Comparison of ENCODE assay signal across 22 mouse cellular contexts in genomic region chr4:120023221-120023840, GRCm38 (mm10). TPM values are rescaled to one million over a fixed set of nuclear protein-coding genes. Genes with fewer than 3 reads are reported as not detected.
DNase-seq lines count a peak whose midpoint lies in the region; ATAC-seq and TF ChIP-seq lines count a peak whose summit lies in the region.
"Had no signal": no experiment of that assay in that cellular context is flagged by ENCODE, and none has a peak within 500 bp of the region (broad histone marks: within the 10 kb centered on the region; RNA-seq: fewer than 3 reads in every experiment).

No protein-coding gene starts in this region.

- no peak overlapping the region for H3K4me3 ChIP-seq in forebrain, embryonic 14.5 days (ENCODE audit: low read depth, low read length)
- H3K4me3 ChIP-seq in forebrain, embryonic 12.5 days (replicated peaks), result no peak overlapping the region
- H3K4me3 ChIP-seq in layer of hippocampus, adult 2 months, result no peak overlapping the region
- peak overlapping the region in 1 of 3 experiments; percentile 9 for H3K4me3 ChIP-seq in CH12.LX (replicated peaks in 1 of 3; ENCODE audit: low read depth in 2 of 3, low read length in 2 of 3, poor library complexity in 1 of 3)
- no peak overlapping the region for H3K4me3 ChIP-seq in forebrain, postnatal 0 days (ENCODE audit: low read depth, low read length)
- H3K4me3 ChIP-seq in kidney, embryonic 14.5 days (ENCODE audit: low read length), result no peak overlapping the region
- H3K4me3 ChIP-seq: embryonic facial prominence, embryonic 13.5 days; gastrocnemius, adult 2 months; hindbrain, embryonic 13.5 days had no signal

- TF ChIP-seq RAD21 in CH12.LX (IDR thresholded peaks at IDR 0.05; ENCODE audit: low read depth, low read length), result no peak; the same call in 1 of the 2 replicates

- WGBS in forebrain, embryonic 14.5 days, result 91% methylated on average over 4 of the region's 4 CpGs
- 92% methylated on average over 4 of the region's 4 CpGs for WGBS in forebrain, embryonic 12.5 days
- WGBS in forebrain, postnatal 0 days, result 90% methylated on average over 4 of the region's 4 CpGs
- 89% methylated on average over 4 of the region's 4 CpGs for WGBS in kidney, embryonic 14.5 days

- no peak for TF ChIP-seq POLR2A in CH12.LX (IDR thresholded peaks at IDR 0.05; ENCODE audit: low read depth, low read length)

- no peaks in the 10 kb centered on the region for H3K27me3 ChIP-seq in forebrain, embryonic 14.5 days (replicated peaks; ENCODE audit: control insufficient read depth, insufficient read depth, low read length)
- H3K27me3 ChIP-seq in forebrain, embryonic 12.5 days, result 0 out of 2 replicates have a peak, but pooled peaks cover 4% of the 10 kb centered on the region
- H3K27me3 ChIP-seq in CH12.LX (replicated peaks), result no peaks in the 10 kb centered on the region
- H3K27me3 ChIP-seq in forebrain, postnatal 0 days (ENCODE audit: insufficient read depth, low read length), result no peaks in the 10 kb centered on the region
- no peaks in the 10 kb centered on the region for H3K27me3 ChIP-seq in kidney, embryonic 14.5 days (ENCODE audit: control insufficient read depth, insufficient read depth, low read length)
- H3K27me3 ChIP-seq: embryonic facial prominence, embryonic 13.5 days had no signal

- no peak for ATAC-seq in forebrain, embryonic 14.5 days
- no peak for ATAC-seq in forebrain, embryonic 12.5 days (ENCODE audit: low FRiP score)
- no peak for ATAC-seq in forebrain, postnatal 0 days
- no peak for ATAC-seq in kidney, embryonic 14.5 days (ENCODE audit: low FRiP score, low TSS enrichment)

- H3K4me1 ChIP-seq in forebrain, embryonic 14.5 days (ENCODE audit: control insufficient read depth, insufficient read depth, low read length), result no peaks in the 10 kb centered on the region
- 0 out of 2 replicates have a peak, but pooled peaks cover 5% of the 10 kb centered on the region for H3K4me1 ChIP-seq in forebrain, embryonic 12.5 days
- peaks cover 69 to 99% of the 10 kb centered on the region in 2 experiments for H3K4me1 ChIP-seq in CH12.LX (ENCODE audit: control insufficient read depth in 1 of 2, insufficient read depth in 2 of 2)
- H3K4me1 ChIP-seq in forebrain, postnatal 0 days (ENCODE audit: insufficient read depth), result peaks cover 13% of the 10 kb centered on the region
- no peaks in the 10 kb centered on the region for H3K4me1 ChIP-seq in kidney, embryonic 14.5 days (ENCODE audit: control insufficient read depth, insufficient read depth, low read length)
- H3K4me1 ChIP-seq: embryonic facial prominence, embryonic 13.5 days had no signal

- no peak overlapping the region for H3K4me2 ChIP-seq in forebrain, embryonic 14.5 days (ENCODE audit: low read length)
- H3K4me2 ChIP-seq in forebrain, embryonic 12.5 days, result no peak overlapping the region
- no peak overlapping the region; the same call in 1 of the 2 replicates for H3K4me2 ChIP-seq in CH12.LX (ENCODE audit: insufficient read depth, low read depth, poor library complexity, severe bottlenecking)
- no peak overlapping the region for H3K4me2 ChIP-seq in forebrain, postnatal 0 days (ENCODE audit: low read depth)
- no peak overlapping the region for H3K4me2 ChIP-seq in kidney, embryonic 14.5 days (replicated peaks; ENCODE audit: low read depth, low read length)
- H3K4me2 ChIP-seq: embryonic facial prominence, embryonic 13.5 days; hindbrain, embryonic 13.5 days had no signal

- H3K36me3 ChIP-seq in forebrain, embryonic 14.5 days (ENCODE audit: control insufficient read depth, insufficient read depth, low read length), result no peaks in the 10 kb centered on the region
- H3K36me3 ChIP-seq in forebrain, embryonic 12.5 days (replicated peaks), result no peaks in the 10 kb centered on the region
- H3K36me3 ChIP-seq in CH12.LX (replicated peaks in 1 of 2; ENCODE audit: control insufficient read depth in 1 of 2, insufficient read depth in 1 of 2, low read length in 1 of 2), result no peaks in the 10 kb centered on the region
- H3K36me3 ChIP-seq in forebrain, postnatal 0 days (ENCODE audit: insufficient read depth), result no peaks in the 10 kb centered on the region
- H3K36me3 ChIP-seq in kidney, embryonic 14.5 days (ENCODE audit: control insufficient read depth, insufficient read depth, low read length), result no peaks in the 10 kb centered on the region
- H3K36me3 ChIP-seq: embryonic facial prominence, embryonic 13.5 days; hindbrain, embryonic 13.5 days had no signal

- no peak overlapping the region for H3K9ac ChIP-seq in forebrain, embryonic 14.5 days (ENCODE audit: low read length)
- no peak overlapping the region for H3K9ac ChIP-seq in forebrain, embryonic 12.5 days
- H3K9ac ChIP-seq in CH12.LX (ENCODE audit: insufficient read depth, low read depth), result no peak overlapping the region
- H3K9ac ChIP-seq in forebrain, postnatal 0 days, result no peak overlapping the region
- H3K9ac ChIP-seq in kidney, embryonic 14.5 days (ENCODE audit: low read depth, low read length), result no peak overlapping the region
- H3K9ac ChIP-seq: embryonic facial prominence, embryonic 13.5 days; hindbrain, embryonic 13.5 days had no signal

- in situ Hi-C loops in CH12.LX (cut with MboI; ENCODE audit: low pct_ligation_motif_present, low pct_unique_long_range_greater_than_20kb, low sequenced_read_pairs), result no loop called here

- H3K9me3 ChIP-seq in forebrain, embryonic 14.5 days (replicated peaks; ENCODE audit: control insufficient read depth, low read length), result no peaks in the 10 kb centered on the region
- H3K9me3 ChIP-seq in forebrain, embryonic 12.5 days, result no peaks in the 10 kb centered on the region
- no peaks in the 10 kb centered on the region for H3K9me3 ChIP-seq in CH12.LX (replicated peaks; ENCODE audit: low read length)
- H3K9me3 ChIP-seq in forebrain, postnatal 0 days (ENCODE audit: low read length), result no peaks in the 10 kb centered on the region
- no peaks in the 10 kb centered on the region for H3K9me3 ChIP-seq in kidney, embryonic 14.5 days (ENCODE audit: control insufficient read depth, low read length)
- H3K9me3 ChIP-seq: embryonic facial prominence, embryonic 13.5 days; hindbrain, embryonic 13.5 days had no signal

- TF ChIP-seq EP300 in CH12.LX (IDR thresholded peaks at IDR 0.05; ENCODE audit: low read length), result peak; percentile 74

- no peaks in the 10 kb centered on the region; the same call in 1 of the 2 replicates for H3K79me2 ChIP-seq in CH12.LX (replicated peaks; ENCODE audit: control insufficient read depth, extremely low read depth, insufficient read depth, poor library complexity, severe bottlenecking)

- TF ChIP-seq CTCF in layer of hippocampus, adult 2 months (conservative IDR thresholded peaks at IDR 0.05), result no peak
- TF ChIP-seq CTCF in CH12.LX (conservative IDR thresholded peaks at IDR 0.05 in 1 of 2, IDR thresholded peaks at IDR 0.05 in 1 of 2; ENCODE audit: low read depth in 2 of 2, low read length in 2 of 2), result no peak
- no peak for TF ChIP-seq CTCF in forebrain, postnatal 0 days (IDR thresholded peaks at IDR 0.05; ENCODE audit: low read depth)

- dilution Hi-C loops in CH12.LX (cut with MboI; ENCODE audit: extremely low pct_ligation_motif_present, extremely low pct_unique_long_range_greater_than_20kb, low sequenced_read_pairs), result no loop called here

- peak overlapping the region; percentile 35; the same call in 1 of the 2 replicates for H3K27ac ChIP-seq in forebrain, embryonic 14.5 days (ENCODE audit: low read depth, low read length)
- H3K27ac ChIP-seq in forebrain, embryonic 12.5 days, result no peak overlapping the region
- H3K27ac ChIP-seq in layer of hippocampus, adult 2 months, result peak overlapping the region; percentile 83
- peak overlapping the region; percentile 39; the same call in 1 of the 2 replicates for H3K27ac ChIP-seq in CH12.LX (ENCODE audit: insufficient read depth, low read depth)
- peak overlapping the region; percentile 71 for H3K27ac ChIP-seq in forebrain, postnatal 0 days (ENCODE audit: low read depth, low read length)
- no peak overlapping the region for H3K27ac ChIP-seq in kidney, embryonic 14.5 days (ENCODE audit: low read depth, low read length)
- H3K27ac ChIP-seq: embryonic facial prominence, embryonic 13.5 days; gastrocnemius, adult 2 months; hindbrain, postnatal 0 days had no signal

- DNase-seq in forebrain, embryonic 14.5 days (ENCODE audit: low spot score), result no peak
- no peak for DNase-seq in layer of hippocampus, adult 2 months (ENCODE audit: low spot score in 2 of 2)
- DNase-seq in layer of hippocampus, adult 9-11 months, result no peak
- no peak for DNase-seq in CH12.LX (ENCODE audit: extremely low read depth)
- DNase-seq in forebrain, postnatal 0 days, result peak; percentile 23
- no peak for DNase-seq in cerebellum, postnatal 14 days
- DNase-seq: adrenal gland, postnatal 25 days; kidney, adult 18-20 months had no signal

TF ChIP-seq in CH12.LX, 34 proteins besides CTCF, POLR2A, EP300 and RAD21 (continues in another document):
- TF ChIP-seq CHD2 (IDR thresholded peaks at IDR 0.05; ENCODE audit: low read length), result peak; percentile 75
- TF ChIP-seq JUND (conservative IDR thresholded peaks at IDR 0.05; ENCODE audit: low read depth, low read length), result no peak
- no peak for TF ChIP-seq GABPA (IDR thresholded peaks at IDR 0.05; ENCODE audit: insufficient replicate concordance, low read depth, low read length)
- peak; percentile 76 for TF ChIP-seq IRF4 (IDR thresholded peaks at IDR 0.05; ENCODE audit: low read depth, low read length)
- no peak for TF ChIP-seq TBP (conservative IDR thresholded peaks at IDR 0.05; ENCODE audit: low read depth, low read length)
- no peak for TF ChIP-seq ZMIZ1 (IDR thresholded peaks at IDR 0.05; ENCODE audit: low read depth, low read length)
- no peak for TF ChIP-seq ZC3H11A (IDR thresholded peaks at IDR 0.05; ENCODE audit: low read depth, low read length)
- TF ChIP-seq CHD1 (IDR thresholded peaks at IDR 0.05; ENCODE audit: low read depth, low read length), result no peak
- TF ChIP-seq ETS1 (conservative IDR thresholded peaks at IDR 0.05; ENCODE audit: low read depth, low read length), result peak; percentile 66
- no peak for TF ChIP-seq USF2 (conservative IDR thresholded peaks at IDR 0.05; ENCODE audit: low read depth, low read length)
- no peak for TF ChIP-seq JUN (IDR thresholded peaks at IDR 0.05; ENCODE audit: insufficient read depth, low read depth, low read length)
- peak; percentile 53; the same call in 1 of the 2 replicates for TF ChIP-seq RCOR1 (conservative IDR thresholded peaks at IDR 0.05; ENCODE audit: low read depth, low read length)
- TF ChIP-seq BHLHE40 (IDR thresholded peaks at IDR 0.05; ENCODE audit: low read depth, low read length), result peak; percentile 62

RNA-seq across cellular contexts. Expression of gene AL607142.1, which starts 41.5 kb away (rescaled TPM):
- not detected in 2 replicates for polyA plus RNA-seq in forebrain, embryonic 14.5 days (2014; fragmentation: Nextera tagmentation; extraction: Ambion mirVana)
- polyA plus RNA-seq in forebrain, embryonic 12.5 days (2016; fragmentation: Nextera tagmentation; extraction: Ambion mirVana), result not detected in 2 replicates
- total RNA-seq in layer of hippocampus, adult 2 months (2021), result not detected
- total RNA-seq in CH12.LX (2012; rRNA removed) (not detected in 2 replicates), CH12.LX (2014; rRNA removed) (not detected in 2 replicates)
- polyA plus RNA-seq in CH12.LX (2012; ENCODE audit: insufficient read length, low read depth), result 22.0 TPM in 1 of 2 replicates, not detected in the other
- total RNA-seq in forebrain, postnatal 0 days (2014; rRNA removed), result not detected in 2 replicates
- not detected in 2 replicates for polyA plus RNA-seq in forebrain, postnatal 0 days (2015; fragmentation: Nextera tagmentation; extraction: Ambion mirVana)
- not detected in 2 replicates for polyA plus RNA-seq in kidney, embryonic 14.5 days (2014; fragmentation: Nextera tagmentation; extraction: Ambion mirVana)
- total RNA-seq: adrenal gland, adult 2 months; adrenal gland, postnatal 25 days; ES-E14; gastrocnemius, adult 2 months; gastrocnemius, postnatal 25 days; heart, postnatal 14 days; hematopoietic stem cell, adult 5-6 weeks; hindbrain, postnatal 0 days had no signal
- polyA plus RNA-seq: adrenal gland, adult 2 months; cerebellum, adult 2 months; embryonic facial prominence, embryonic 13.5 days; heart, embryonic 14.5 days; hindbrain, embryonic 13.5 days; hindbrain, postnatal 0 days; intestine, embryonic 14.5 days had no signal

Comparison
In these comparisons a context has a peak if more than half of its experiments do, and no peak if none do; other contexts are left out.
1. H3K27ac ChIP-seq: peak in forebrain, embryonic 14.5 days (single experiment), layer of hippocampus, adult 2 months (single experiment), CH12.LX (single experiment) and forebrain, postnatal 0 days (single experiment); none in forebrain, embryonic 12.5 days (single experiment) and kidney, embryonic 14.5 days (single experiment).